Mouse (Mus musculus) heart, postnatal 4 days (tissue): ENCODE results near the gene Ssh3. TPM values are rescaled to one million over a fixed set of nuclear protein-coding genes. Genes with fewer than 3 reads are reported as not detected.

Source experiments
- DNase-seq: peaks from one replicate; pipeline ENCODE4 v3.0.0; 2021
- microRNA-seq, 2 experiments: library from miRNA; unstranded; fragments of <30 nt; microRNA quantifications; one replicate each; pipeline ENCODE4 v1.2.0; 2021 to 2022
- total RNA-seq, 2 experiments: library from RNA; stranded (reverse); gene quantifications; 2 replicates each; pipeline ENCODE4 v1.2.3; 2021

Gene Ssh3
- total RNA-seq, 2 experiments from 2014 or later: 8.4 to 9.0 TPM

DNA sequence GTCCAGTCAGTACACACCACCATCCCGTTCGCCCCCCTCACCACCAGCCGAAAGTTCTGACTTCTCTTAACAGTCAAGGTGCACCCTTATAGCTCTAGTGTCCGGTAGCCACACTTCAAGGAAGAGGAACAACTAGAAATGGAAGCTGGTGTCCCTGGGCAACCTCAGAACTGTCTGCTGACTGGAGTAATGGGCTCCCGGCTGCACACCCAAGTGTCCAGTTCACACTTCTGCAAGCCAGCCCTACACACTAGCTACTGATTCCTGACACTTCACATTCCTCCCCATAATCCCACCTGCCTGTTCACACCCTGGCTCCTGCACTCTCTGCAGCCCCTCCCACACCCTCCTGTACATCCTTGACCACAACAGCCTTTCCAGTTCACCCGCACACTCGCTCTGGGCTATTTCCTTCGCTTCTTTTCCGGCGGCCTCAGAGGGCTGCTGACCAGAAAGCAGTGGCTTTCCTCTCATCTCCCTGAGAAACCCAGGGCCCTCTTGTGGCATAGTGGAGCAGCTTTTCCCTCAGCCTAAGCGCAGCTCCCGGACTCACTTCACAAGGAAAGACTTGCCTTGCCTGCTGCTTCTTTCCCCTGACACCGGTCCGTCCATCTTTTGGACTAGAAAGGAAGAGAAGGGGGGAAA lies 52.8 kb downstream of the Ssh3 start:
- peak; percentile 69 for DNase-seq

DNA sequence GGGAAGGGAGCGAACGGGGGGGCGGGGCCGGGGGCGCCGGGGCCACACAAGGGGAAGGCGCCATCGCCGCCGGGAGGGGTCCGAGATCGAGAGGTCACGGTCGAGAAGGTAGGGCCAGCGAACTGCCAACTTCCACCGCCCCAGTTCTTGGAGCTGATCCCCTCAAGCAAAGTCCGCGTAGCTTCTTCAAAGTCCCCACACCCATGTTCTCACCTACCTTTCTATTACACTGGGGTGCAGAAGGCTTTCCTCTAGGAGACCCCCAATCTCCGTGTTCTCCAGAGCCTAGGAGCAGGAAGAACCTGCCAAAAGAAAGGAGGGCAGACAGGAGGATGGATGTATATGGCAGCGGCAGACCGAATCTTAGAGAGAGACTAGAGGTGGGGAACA lies 53.5 kb downstream of the Ssh3 start:
- DNase-seq: no peak

DNA sequence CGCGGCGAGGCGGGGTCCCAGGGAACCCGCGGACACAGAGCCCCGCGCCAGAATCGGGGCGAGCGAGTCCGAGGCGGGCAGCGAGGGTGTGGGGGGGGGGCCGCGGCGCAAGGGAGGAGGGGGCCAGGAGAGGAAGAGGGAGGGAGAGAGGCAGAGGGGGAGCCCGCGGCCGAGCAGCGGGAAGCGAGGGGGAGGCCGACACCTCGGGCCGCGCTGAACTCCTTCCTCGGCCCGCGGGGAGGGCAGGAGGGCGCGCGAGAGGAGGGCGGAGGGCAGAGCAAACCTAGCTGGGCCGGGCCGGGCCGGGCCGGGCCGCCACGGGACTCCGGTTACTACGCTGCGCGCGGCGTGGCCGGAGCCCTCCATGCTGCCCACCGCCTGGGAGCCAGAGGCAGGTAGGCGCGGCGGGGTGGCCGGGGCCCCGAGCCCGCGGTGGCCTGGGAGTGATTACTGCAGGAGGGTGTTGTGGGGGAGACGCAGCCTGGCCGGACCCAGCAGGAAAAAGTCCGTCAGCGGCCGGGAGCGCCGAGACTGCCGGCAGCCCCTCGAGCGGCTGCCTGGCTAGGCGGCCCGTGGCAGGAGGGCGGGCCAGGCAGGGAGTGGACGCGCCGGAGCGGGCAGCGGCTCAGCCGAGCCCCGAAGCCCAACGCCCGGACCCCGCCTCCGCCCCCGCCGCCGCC lies 54.1 kb downstream of the Ssh3 start:
- peak; percentile 45 for DNase-seq

DNA sequence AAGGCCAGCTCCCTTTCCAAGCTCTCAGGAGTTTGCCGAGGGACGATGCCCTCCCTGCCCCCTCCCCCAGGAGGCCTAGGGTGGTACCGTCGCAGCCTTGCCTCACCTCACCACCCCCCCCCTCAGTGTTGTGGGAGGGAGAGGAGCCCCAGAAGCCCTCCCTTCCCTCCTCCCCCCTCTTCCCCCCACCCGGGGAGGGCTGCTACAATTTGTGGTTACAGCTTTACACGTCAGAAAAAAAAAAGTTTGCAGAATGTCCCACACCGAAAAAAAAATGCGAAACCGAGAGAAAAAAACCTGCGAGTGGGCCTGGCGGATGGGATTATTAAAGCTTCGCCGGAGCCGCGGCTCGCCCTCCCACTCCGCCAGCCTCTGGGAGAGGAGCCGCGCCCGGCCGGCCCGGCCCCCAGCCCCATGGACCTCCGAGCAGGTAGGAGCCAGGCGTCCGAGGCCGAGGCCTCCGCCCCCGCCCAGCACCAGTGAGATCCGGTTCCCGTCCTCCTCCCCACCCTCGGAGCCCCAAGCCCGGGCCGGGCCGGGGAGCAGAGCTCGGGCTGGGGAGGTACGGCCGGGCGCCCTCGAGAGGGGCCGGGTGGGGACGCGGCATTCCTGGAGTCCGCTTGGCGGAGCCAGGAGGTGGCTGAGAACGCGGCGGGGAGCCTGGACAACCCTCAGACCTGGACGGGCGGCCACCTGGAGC lies 54.8 kb downstream of the Ssh3 start, which contains the start of the genes Clcf1 and AC109138.7:
TSS of gene Clcf1 (plus strand) at position 168 of the 700 bp plus-strand sequence.
TSS of gene AC109138.7 (plus strand) at position 287 of the 700 bp plus-strand sequence.
- peak; percentile 56 for DNase-seq

DNA sequence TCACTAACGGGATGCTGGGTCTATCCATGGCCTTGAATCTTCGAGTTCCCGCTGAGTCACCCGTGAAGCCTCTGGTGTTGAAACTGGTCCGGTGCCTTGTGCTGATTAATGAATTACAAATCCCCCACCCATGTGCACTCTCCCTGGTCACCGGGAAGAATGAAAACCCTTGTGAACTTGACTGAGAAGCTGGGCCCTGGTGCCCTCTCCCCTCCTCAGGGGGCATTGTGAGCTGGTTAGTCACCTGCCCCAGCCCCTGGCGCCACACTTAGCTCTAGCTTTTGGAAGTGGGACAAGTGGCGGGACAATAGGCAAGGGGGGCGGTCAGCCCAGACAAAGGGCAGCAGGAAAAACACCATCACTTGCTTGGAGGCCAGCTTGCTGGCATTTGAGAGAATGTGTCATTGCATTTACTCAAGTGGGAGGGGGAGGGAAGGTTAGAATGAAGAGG lies 55.4 kb downstream of the Ssh3 start:
- DNase-seq: no peak

DNA sequence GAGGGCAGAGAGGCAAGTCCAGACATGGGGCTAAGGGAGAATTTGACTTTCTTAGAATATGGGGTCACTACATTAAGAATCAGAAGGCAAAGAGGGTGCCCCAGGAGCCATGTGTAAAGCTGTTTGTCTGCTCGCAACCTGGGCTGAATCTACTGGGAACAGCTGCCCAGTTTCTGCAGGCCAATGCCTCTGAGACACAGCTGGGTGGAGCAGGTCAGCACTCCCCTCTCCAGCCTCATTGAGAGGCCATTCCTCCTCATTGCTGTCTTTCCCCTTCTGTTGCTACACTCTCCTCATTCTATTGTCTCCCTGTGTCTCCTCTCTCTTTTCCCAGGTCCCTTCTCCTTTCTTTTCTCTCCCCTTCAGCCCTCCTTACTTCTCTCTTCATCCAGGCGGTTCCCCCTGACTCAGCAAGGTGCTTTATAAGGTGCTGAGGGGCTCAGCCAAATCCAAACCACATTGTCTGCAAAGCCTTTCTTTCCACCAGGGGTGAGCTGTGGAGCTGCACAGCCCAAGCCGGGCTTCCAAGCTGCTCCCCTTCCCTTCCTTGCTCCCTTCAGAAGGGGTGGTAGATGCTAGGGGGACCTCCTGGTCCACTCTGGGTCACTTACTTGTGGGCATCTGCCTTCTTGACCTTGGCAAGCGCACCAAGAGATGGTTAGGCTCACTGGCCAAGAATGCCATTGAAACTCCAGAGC lies 56.9 kb downstream of the Ssh3 start:
- no peak for DNase-seq

Small RNAs within 50 kb of the gene (microRNA-seq; reads per million reads assigned to microRNA genes)
- gene Gm26115 (0 reads per million in 2 experiments), gene Mir6985 (0.20 to 0.35 reads per million in 2 experiments)

Other genes with a start within 250 kb of the Ssh3 start
- 100 to 1,000 TPM; 219 to 261 TPM for gene Gstp1, start 231.2 kb downstream of the Ssh3 start, total RNA-seq
- 10 to 100 TPM; 69.7 to 73.5 TPM for gene Gstp2, start 223.2 kb downstream of the Ssh3 start, total RNA-seq
- not detected for gene Gstp3, start 209.6 kb downstream of the Ssh3 start, total RNA-seq
- gene Cabp2, start 187.6 kb downstream of the Ssh3 start, total RNA-seq: not detected
- gene Cdk2ap2, start 172.0 kb downstream of the Ssh3 start, total RNA-seq: 10 to 100 TPM; 22.4 to 23.6 TPM
- gene Pitpnm1, start 169.2 kb downstream of the Ssh3 start, total RNA-seq: 10 to 100 TPM; 41.8 to 42.9 TPM
- 10 to 100 TPM; 54.6 to 55.7 TPM for gene Aip, start 143.3 kb downstream of the Ssh3 start, total RNA-seq
- under 1 TPM in 1 of 2 experiments, not detected in 1; 0.07 TPM for gene Gpr152, start 129.4 kb downstream of the Ssh3 start, total RNA-seq
- under 1 TPM in 1 of 2 experiments, not detected in 1; 0.18 TPM for gene Cabp4, start 125.1 kb downstream of the Ssh3 start, total RNA-seq
- gene Coro1b, start 120.6 kb downstream of the Ssh3 start, total RNA-seq: 10 to 100 TPM; 74.6 to 74.8 TPM
- gene Ptprcap, start 115.6 kb downstream of the Ssh3 start, total RNA-seq: 1 to 10 TPM; 2.0 to 2.2 TPM
- 10 to 100 TPM; 26.0 to 26.3 TPM for gene Rps6kb2, start 105.8 kb downstream of the Ssh3 start, total RNA-seq
- gene Carns1, start 93.7 kb downstream of the Ssh3 start, total RNA-seq: 10 to 100 TPM; 46.7 to 49.0 TPM
- 1 to 10 TPM; 2.0 to 2.1 TPM for gene Tbc1d10c, start 77.9 kb downstream of the Ssh3 start, total RNA-seq
- 100 to 1,000 TPM; 481 to 484 TPM for gene Ppp1ca, start 77.1 kb downstream of the Ssh3 start, total RNA-seq
- gene Rad9a, start 67.5 kb downstream of the Ssh3 start, total RNA-seq: 1 to 10 TPM; 8.3 to 8.4 TPM
- gene Clcf1, start 54.9 kb downstream of the Ssh3 start, total RNA-seq: 1 to 10 TPM; 2.1 to 2.7 TPM
- gene AC109138.7, start 54.8 kb downstream of the Ssh3 start, total RNA-seq: not detected
- 10 to 100 TPM; 11.0 to 11.2 TPM for gene Pold4, start 37.3 kb downstream of the Ssh3 start, total RNA-seq
- 1 to 10 TPM; 1.1 to 1.3 TPM for gene Ankrd13d, start 14.0 kb upstream of the Ssh3 start, total RNA-seq
- 10 to 100 TPM; 46.2 to 54.0 TPM for gene Grk2, start 37.0 kb upstream of the Ssh3 start, total RNA-seq
- gene Kdm2a, start 129.1 kb upstream of the Ssh3 start, total RNA-seq: 10 to 100 TPM; 57.1 to 59.1 TPM
- 10 to 100 TPM; 11.4 to 12.1 TPM for gene Rhod, start 170.3 kb upstream of the Ssh3 start, total RNA-seq
- under 1 TPM; 0.74 to 0.98 TPM for gene Syt12, start 208.3 kb upstream of the Ssh3 start, total RNA-seq
- not detected for gene 2010003K11Rik, start 229.4 kb upstream of the Ssh3 start, total RNA-seq
- 1 to 10 TPM; 6.9 to 8.8 TPM for gene Pcx, start 241.3 kb upstream of the Ssh3 start, total RNA-seq